ENCODE assay signal across 24 mouse cellular contexts in the genomic region with DNA sequence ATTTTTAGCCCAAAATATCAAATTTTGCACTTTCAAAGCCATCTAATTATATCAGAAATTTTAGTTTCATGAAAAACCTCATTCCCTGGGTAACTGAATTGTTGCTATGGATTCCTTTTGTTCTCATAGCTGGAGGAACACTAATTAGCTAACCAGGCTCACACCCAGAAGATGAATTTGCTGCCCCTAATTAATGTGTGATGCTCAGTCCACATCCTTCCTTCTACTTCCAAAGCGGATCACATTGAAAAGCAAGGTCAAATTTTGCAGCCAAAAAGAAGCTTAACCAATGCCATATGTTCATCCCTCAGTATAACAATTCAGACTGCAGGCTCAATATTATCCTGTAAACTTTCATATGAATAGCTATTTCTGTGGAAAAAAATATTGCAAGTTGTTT. TPM values are rescaled to one million over a fixed set of nuclear protein-coding genes. Genes with fewer than 3 reads are reported as not detected.
DNase-seq lines count a peak whose midpoint lies in the region; ATAC-seq and TF ChIP-seq lines count a peak whose summit lies in the region.
"Had no signal": no experiment of that assay in that cellular context is flagged by ENCODE, and none has a peak within 500 bp of the region (broad histone marks: within the 10 kb centered on the region; RNA-seq: fewer than 3 reads in every experiment).

No protein-coding gene starts in this region.

- no peak overlapping the region for H3K9ac ChIP-seq in kidney, postnatal 0 days (ENCODE audit: low read depth, low read length)
- H3K9ac ChIP-seq in forebrain, embryonic 13.5 days = no peak overlapping the region
- H3K9ac ChIP-seq in kidney, embryonic 16.5 days (replicated peaks; ENCODE audit: low read length) = no peak overlapping the region
- H3K9ac ChIP-seq: hindbrain, embryonic 14.5 days; limb, embryonic 12.5 days; liver, embryonic 14.5 days; lung, embryonic 15.5 days; stomach, embryonic 15.5 days had no signal

- 66% methylated on average over 1 of the region's 1 CpGs for WGBS in kidney, postnatal 0 days
- WGBS in embryonic facial prominence, embryonic 10.5 days = 44% methylated on average over 1 of the region's 1 CpGs
- WGBS in forebrain, embryonic 13.5 days = 25% methylated on average over 1 of the region's 1 CpGs
- 61% methylated on average over 1 of the region's 1 CpGs for WGBS in kidney, embryonic 16.5 days

- no peak overlapping the region for H3K4me3 ChIP-seq in kidney, postnatal 0 days (replicated peaks; ENCODE audit: low read depth, low read length)
- no peak overlapping the region for H3K4me3 ChIP-seq in embryonic facial prominence, embryonic 10.5 days
- H3K4me3 ChIP-seq in forebrain, embryonic 13.5 days = no peak overlapping the region
- no peak overlapping the region for H3K4me3 ChIP-seq in kidney, embryonic 16.5 days (ENCODE audit: low read length)
- H3K4me3 ChIP-seq: left cerebral cortex, adult 2 months; limb, embryonic 12.5 days; lung, embryonic 15.5 days; midbrain, embryonic 10.5 days; stomach, embryonic 15.5 days had no signal

- no peak overlapping the region for H3K4me2 ChIP-seq in kidney, postnatal 0 days (ENCODE audit: low read length)
- H3K4me2 ChIP-seq in forebrain, embryonic 13.5 days = no peak overlapping the region
- H3K4me2 ChIP-seq in kidney, embryonic 16.5 days (replicated peaks; ENCODE audit: low read depth, low read length) = no peak overlapping the region
- H3K4me2 ChIP-seq: heart, embryonic 11.5 days; hindbrain, embryonic 14.5 days; limb, embryonic 12.5 days; lung, embryonic 15.5 days; stomach, embryonic 15.5 days had no signal

- H3K36me3 ChIP-seq in kidney, postnatal 0 days (ENCODE audit: insufficient read depth, low read length) = no peaks in the 10 kb centered on the region
- no peaks in the 10 kb centered on the region for H3K36me3 ChIP-seq in embryonic facial prominence, embryonic 10.5 days (replicated peaks)
- H3K36me3 ChIP-seq in forebrain, embryonic 13.5 days (ENCODE audit: poor library complexity, severe bottlenecking) = no peaks in the 10 kb centered on the region
- H3K36me3 ChIP-seq in kidney, embryonic 16.5 days (ENCODE audit: insufficient read depth, low read length) = no peaks in the 10 kb centered on the region
- H3K36me3 ChIP-seq: limb, embryonic 12.5 days; lung, embryonic 15.5 days; midbrain, embryonic 10.5 days; stomach, embryonic 15.5 days had no signal

- TF ChIP-seq CTCF in kidney, postnatal 0 days (IDR thresholded peaks at IDR 0.05; ENCODE audit: low read depth) = no peak

- H3K9me3 ChIP-seq in kidney, postnatal 0 days (replicated peaks; ENCODE audit: low read length) = no peaks in the 10 kb centered on the region
- no peaks in the 10 kb centered on the region for H3K9me3 ChIP-seq in embryonic facial prominence, embryonic 10.5 days
- no peaks in the 10 kb centered on the region for H3K9me3 ChIP-seq in forebrain, embryonic 13.5 days (replicated peaks)
- no peaks in the 10 kb centered on the region for H3K9me3 ChIP-seq in kidney, embryonic 16.5 days (ENCODE audit: low read length)
- H3K9me3 ChIP-seq: limb, embryonic 12.5 days; lung, embryonic 15.5 days; midbrain, embryonic 10.5 days; stomach, embryonic 15.5 days had no signal

- no peak overlapping the region for H3K27ac ChIP-seq in kidney, postnatal 0 days
- peak overlapping the region; percentile 69; the same call in 1 of the 2 replicates for H3K27ac ChIP-seq in embryonic facial prominence, embryonic 10.5 days (replicated peaks)
- H3K27ac ChIP-seq in forebrain, embryonic 13.5 days = no peak overlapping the region
- H3K27ac ChIP-seq in kidney, embryonic 16.5 days (ENCODE audit: low read length) = no peak overlapping the region
- H3K27ac ChIP-seq: hindbrain, embryonic 14.5 days; limb, embryonic 12.5 days; liver, embryonic 14.5 days; lung, embryonic 15.5 days; midbrain, embryonic 10.5 days; stomach, embryonic 15.5 days had no signal

- DNase-seq in kidney, postnatal 0 days (ENCODE audit: low spot score) = peak; percentile 47
- DNase-seq in kidney, postnatal 25 days = no peak
- peak; percentile 45 for DNase-seq in Muller cell, postnatal 12 days (ENCODE audit: inconsistent ontology term)
- no peak for DNase-seq in embryonic facial prominence, embryonic 10.5 days (ENCODE audit: low spot score)
- DNase-seq in ovary, postnatal 14 days (ENCODE audit: low spot score) = no peak
- DNase-seq: adrenal gland, postnatal 36 days; cerebellum, adult 8-10 months; heart, postnatal 10 days; lung, postnatal 4 days; right cerebral cortex, postnatal 25 days; thymus, adult 18-20 months; thymus, postnatal 4 days had no signal

- H3K27me3 ChIP-seq in kidney, postnatal 0 days (ENCODE audit: insufficient read depth, low read length) = no peaks in the 10 kb centered on the region
- H3K27me3 ChIP-seq in embryonic facial prominence, embryonic 10.5 days (replicated peaks; ENCODE audit: low read depth, poor library complexity, severe bottlenecking) = no peaks in the 10 kb centered on the region
- H3K27me3 ChIP-seq in forebrain, embryonic 13.5 days = no peaks in the 10 kb centered on the region
- no peaks in the 10 kb centered on the region for H3K27me3 ChIP-seq in kidney, embryonic 16.5 days (ENCODE audit: insufficient read depth, low read length)
- H3K27me3 ChIP-seq: CH12.LX; limb, embryonic 12.5 days; lung, embryonic 15.5 days; stomach, embryonic 15.5 days had no signal

- H3K4me1 ChIP-seq in kidney, postnatal 0 days (replicated peaks; ENCODE audit: insufficient read depth, low read length) = no peaks in the 10 kb centered on the region
- peaks cover 17% of the 10 kb centered on the region for H3K4me1 ChIP-seq in embryonic facial prominence, embryonic 10.5 days
- peaks cover 11% of the 10 kb centered on the region; the same call in 1 of the 2 replicates for H3K4me1 ChIP-seq in forebrain, embryonic 13.5 days
- no peaks in the 10 kb centered on the region for H3K4me1 ChIP-seq in kidney, embryonic 16.5 days (ENCODE audit: insufficient read depth, low read length)
- H3K4me1 ChIP-seq: lung, embryonic 15.5 days; stomach, embryonic 15.5 days had no signal

- ATAC-seq in kidney, postnatal 0 days (replicated peaks; ENCODE audit: low FRiP score, low read depth) = no peak
- ATAC-seq in forebrain, embryonic 13.5 days = peak; percentile 57; the same call in 1 of the 2 replicates
- no peak for ATAC-seq in kidney, embryonic 16.5 days (ENCODE audit: low FRiP score, low TSS enrichment)
- ATAC-seq: intestine, embryonic 16.5 days had no signal

RNA-seq across cellular contexts. Expression of a gene that starts 45.7 kb away (rescaled TPM):
- polyA plus RNA-seq in kidney, postnatal 0 days (2015; fragmentation: Nextera tagmentation; extraction: Ambion mirVana) = 39.5 and 41.1 TPM in 2 replicates
- 1.5 and 2.6 TPM in 2 replicates for polyA plus RNA-seq in embryonic facial prominence, embryonic 10.5 days (2016; fragmentation: Nextera tagmentation; extraction: Ambion mirVana)
- 1.5 and 1.6 TPM in 2 replicates for polyA plus RNA-seq in forebrain, embryonic 13.5 days (2015; fragmentation: Nextera tagmentation; extraction: Ambion mirVana)
- polyA plus RNA-seq in kidney, embryonic 16.5 days (2015; fragmentation: Nextera tagmentation; extraction: Ambion mirVana) = 18.1 and 20.2 TPM in 2 replicates
- polyA plus RNA-seq: liver, embryonic 14.5 days had no signal

Comparison
In these comparisons a context has a peak if more than half of its experiments do, and no peak if none do; other contexts are left out.
1. DNase-seq: peak in kidney, postnatal 0 days (single experiment) and Muller cell, postnatal 12 days (single experiment); none in kidney, postnatal 25 days (0 of 2), embryonic facial prominence, embryonic 10.5 days (single experiment) and ovary, postnatal 14 days (single experiment).